Mouse (Mus musculus): ENCODE measurements around the gene 1700113H08Rik. TPM values are rescaled to one million over a fixed set of nuclear protein-coding genes. Genes with fewer than 3 reads are reported as not detected.

Gene 1700113H08Rik
- polyA plus RNA-seq, 1 experiment from 2014 or later = not detected

- Histone ChIP-seq H3K36me3 (replicated peaks) (no peaks in the 10 kb centered on the region), H3K27me3 (ENCODE audit: poor library complexity, severe bottlenecking) (no peaks in the 10 kb centered on the region), H3K4me1 (peaks cover 15% of the 10 kb centered on the region), H3K27ac (0 out of 2 replicates have a peak overlapping the region, but pooled peaks have one; percentile 15), H3K4me3 (no peak overlapping the region), H3K9me3 (no peaks in the 10 kb centered on the region)
- 74% methylated on average over 8 of the region's 8 CpGs for WGBS
- DNase-seq (ENCODE audit: extremely low spot score, low spot score) = no peak
Measured at GRCm38 (mm10) chr10:87272133-87272622, 214.3 kb downstream of the 1700113H08Rik start.

DNA sequence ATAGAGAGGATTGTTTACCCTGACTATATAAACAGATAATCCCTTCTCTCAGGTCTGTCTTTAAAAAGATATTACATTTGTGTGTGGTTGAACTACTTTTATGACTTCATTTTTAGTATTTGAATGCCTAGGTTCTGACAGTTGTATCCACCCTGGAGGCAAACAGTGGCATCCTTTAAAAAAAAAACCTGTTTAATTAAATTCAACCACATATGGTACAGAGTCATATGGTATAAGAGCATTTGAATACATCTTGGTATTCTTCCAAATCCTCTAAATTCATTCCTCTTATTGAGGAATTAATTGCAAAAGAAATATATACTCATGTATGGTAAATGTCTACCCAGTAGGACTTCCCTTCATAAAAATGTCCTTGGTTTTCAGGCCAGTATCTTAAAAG, 217.2 kb downstream of the 1700113H08Rik start:
- Histone ChIP-seq H3K4me3 (no peak overlapping the region), H3K9me3 (no peaks in the 10 kb centered on the region), H3K36me3 (replicated peaks) (no peaks in the 10 kb centered on the region), H3K27ac (no peak overlapping the region), H3K4me1 (peaks cover 15% of the 10 kb centered on the region), H3K27me3 (ENCODE audit: poor library complexity, severe bottlenecking) (no peaks in the 10 kb centered on the region)
- DNase-seq (ENCODE audit: extremely low spot score, low spot score) = no peak

Other genes with a start within 250 kb of the 1700113H08Rik start
- gene Stab2, start 50.0 kb upstream of the 1700113H08Rik start, polyA plus RNA-seq (2016; fragmentation: Nextera tagmentation; extraction: Ambion mirVana) = 0.02 and 0.06 TPM in 2 replicates